Mouse (Mus musculus) urinary bladder, adult 2 months (tissue): ENCODE results near the gene Ppp2r3d. TPM values are rescaled to one million over a fixed set of nuclear protein-coding genes. Genes with fewer than 3 reads are reported as not detected.
"Not testable (repeated sequence)": the region's sequence is repeated elsewhere in the genome, so short reads cannot be mapped to it uniquely, and the experiment has no call there.

Experiments used
- DNase-seq: peaks from one replicate; pipeline ENCODE4 v3.0.0; 2022; ENCODE audit warnings: low spot score
- polyA plus RNA-seq: library from polyadenylated mRNA; depleted of rRNA; stranded (reverse); fragments of >200 nt; gene quantifications from 2 replicates; pipeline ENCODE4 v1.2.3, GENCODE M21; 2012; rRNA removed

Gene Ppp2r3d
- 137 and 145 TPM in 2 replicates for polyA plus RNA-seq

- DNase-seq = no peak
Observed at GRCm38 (mm10) chr9:124476096-124476902, at the start of gene Ppp2r3d. Ppp2r3d (minus strand) TSS chr9:124476898.

- DNase-seq = not testable (repeated sequence)
Observed at GRCm38 (mm10) chr9:124493693-124494092, 17.0 kb upstream of the Ppp2r3d start, which contains the start of gene Gm21836. Gm21836 (minus strand) TSS chr9:124493793.

GRCm38 (mm10) chr9:124480361-124480980 is 3.8 kb upstream of the Ppp2r3d start:
- not testable (repeated sequence) for DNase-seq

- no peak for DNase-seq
Observed at GRCm38 (mm10) chr9:124478081-124478480, 1.4 kb upstream of the Ppp2r3d start.

- DNase-seq = no peak
Observed at GRCm38 (mm10) chr9:124475689-124476088, 1.0 kb downstream of the Ppp2r3d start.

- DNase-seq = peak; percentile 32
Observed at GRCm38 (mm10) chr9:124456572-124456971, 20.1 kb downstream of the Ppp2r3d start.

GRCm38 (mm10) chr9:124442533-124442855 is 34.2 kb downstream of the Ppp2r3d start:
- DNase-seq = peak; percentile 28

- peak; percentile 22 for DNase-seq
Observed at GRCm38 (mm10) chr9:124441681-124442532, 34.8 kb downstream of the Ppp2r3d start.

- DNase-seq = no peak
Observed at GRCm38 (mm10) chr9:124440724-124441045, 36.0 kb downstream of the Ppp2r3d start.

GRCm38 (mm10) chr9:124439848-124440723 is 36.6 kb downstream of the Ppp2r3d start:
- DNase-seq = peak; percentile 31

- no peak for DNase-seq
Observed at GRCm38 (mm10) chr9:124439403-124439847, 37.3 kb downstream of the Ppp2r3d start.

GRCm38 (mm10) chr9:124438686-124439346 is 37.9 kb downstream of the Ppp2r3d start:
- DNase-seq = no peak

GRCm38 (mm10) chr9:124425411-124425885 is 51.2 kb downstream of the Ppp2r3d start:
- DNase-seq = peak; percentile 94

GRCm38 (mm10) chr9:124424542-124425410 is 51.9 kb downstream of the Ppp2r3d start:
- peak; percentile 96 for DNase-seq

- no peak for DNase-seq
Observed at GRCm38 (mm10) chr9:124424292-124424541, 52.5 kb downstream of the Ppp2r3d start.

GRCm38 (mm10) chr9:124423552-124424291 is 53.0 kb downstream of the Ppp2r3d start:
- DNase-seq = peak; percentile 96

- DNase-seq = peak; percentile 93
Observed at GRCm38 (mm10) chr9:124422900-124423551, 53.7 kb downstream of the Ppp2r3d start.

- DNase-seq = peak; percentile 56
Observed at GRCm38 (mm10) chr9:124422427-124422826, 54.3 kb downstream of the Ppp2r3d start.

- DNase-seq = no peak
Observed at GRCm38 (mm10) chr9:124412921-124413320, 63.8 kb downstream of the Ppp2r3d start.
